Mouse (Mus musculus) spleen, postnatal 10 days (tissue): ENCODE measurements around the gene Mrps12.
A peak's percentile ranks its signal among the peaks of the same experiment; 100 is the strongest.

Experiments used
- DNase-seq, 2 experiments: peaks; one replicate each; pipeline ENCODE4 v3.0.0; 2021 to 2022; ENCODE audit warnings: low spot score in 2 of 2

Gene Mrps12

GRCm38 (mm10) chr7:28761907-28762306 lies 20.3 kb upstream of the Mrps12 start:
- no peak for DNase-seq

- DNase-seq: no peak
These were observed 17.0 kb upstream of the Mrps12 start for GRCm38 (mm10) chr7:28758623-28759022.

GRCm38 (mm10) chr7:28756079-28756478 lies 14.5 kb upstream of the Mrps12 start, which contains the start of gene Ccer2:
Gene Ccer2 (plus strand): TSS chr7:28756174.
- DNase-seq: no peak

- DNase-seq: no peak
These were observed 8.3 kb upstream of the Mrps12 start for GRCm38 (mm10) chr7:28749935-28750334.

- no peak for DNase-seq
These were observed 282 bp downstream of the Mrps12 start for GRCm38 (mm10) chr7:28741368-28741708.

GRCm38 (mm10) chr7:28740949-28741348 lies 671 bp downstream of the Mrps12 start:
- DNase-seq: no peak

GRCm38 (mm10) chr7:28739829-28740228 lies 1.8 kb downstream of the Mrps12 start:
- DNase-seq: no peak

- no peak for DNase-seq
These were observed 5.9 kb downstream of the Mrps12 start for GRCm38 (mm10) chr7:28735701-28736100.

GRCm38 (mm10) chr7:28733211-28733610 lies 8.4 kb downstream of the Mrps12 start:
- no peak for DNase-seq

GRCm38 (mm10) chr7:28732341-28733142 lies 9.1 kb downstream of the Mrps12 start:
- peak; percentile 53 to 80 for DNase-seq

GRCm38 (mm10) chr7:28727649-28728340 lies 13.8 kb downstream of the Mrps12 start:
- DNase-seq: no peak

GRCm38 (mm10) chr7:28726600-28726999 lies 15.0 kb downstream of the Mrps12 start:
- peak; percentile 42 to 79 for DNase-seq

GRCm38 (mm10) chr7:28724613-28725012 lies 17.0 kb downstream of the Mrps12 start:
- DNase-seq: no peak

GRCm38 (mm10) chr7:28722079-28722478 lies 19.5 kb downstream of the Mrps12 start:
- no peak for DNase-seq

GRCm38 (mm10) chr7:28720753-28721537 lies 20.7 kb downstream of the Mrps12 start:
- DNase-seq: no peak

- DNase-seq: no peak
These were observed 22.0 kb downstream of the Mrps12 start for GRCm38 (mm10) chr7:28719650-28720049.

GRCm38 (mm10) chr7:28719159-28719558 lies 22.5 kb downstream of the Mrps12 start:
- no peak for DNase-seq

GRCm38 (mm10) chr7:28717726-28718125 lies 23.9 kb downstream of the Mrps12 start:
- DNase-seq: no peak

GRCm38 (mm10) chr7:28716590-28717281 lies 24.9 kb downstream of the Mrps12 start, which contains the start of gene Fbxo17:
Gene Fbxo17 (plus strand): TSS chr7:28716804.
- peak in 1 of 2 experiments; percentile 53 for DNase-seq

- DNase-seq: no peak
These were observed 26.0 kb downstream of the Mrps12 start for GRCm38 (mm10) chr7:28715598-28715997.

GRCm38 (mm10) chr7:28714667-28715066 lies 27.0 kb downstream of the Mrps12 start:
- DNase-seq: no peak

- DNase-seq: peak in 1 of 2 experiments; percentile 35
These were observed 30.7 kb downstream of the Mrps12 start for GRCm38 (mm10) chr7:28710962-28711361.
